Mouse (Mus musculus) hindbrain, embryonic 14.5 days (tissue): ENCODE data around the gene Rras2. TPM values are rescaled to one million over a fixed set of nuclear protein-coding genes. Genes with fewer than 3 reads are reported as not detected.

Experiments used
- ATAC-seq: fragments of 200-750 bp; cut with Nextera tagmentation; 2 replicates; pipeline ENCODE4 v1.8.0; 2017; ENCODE audit warnings: moderate number of reproducible peaks, mild to moderate bottlenecking, moderate TSS enrichment, moderate library complexity; ENCODE audit not compliant: low FRiP score
- DNase-seq: peaks from one replicate; pipeline ENCODE4 v3.0.0-alpha.2; 2015; ENCODE audit warnings: low spot score
- H3K27ac ChIP-seq: fragments of 300-500 bp; sonication (generic); 2 replicates; pipeline ENCODE4 v1.5.1; 2014; ENCODE audit warnings: mild to moderate bottlenecking, moderate library complexity
- H3K27me3 ChIP-seq: fragments of 300-500 bp; sonication (generic); 2 replicates; pipeline ENCODE4 v1.6.1; 2014; ENCODE audit warnings: mild to moderate bottlenecking, low read length, mixed read lengths; ENCODE audit not compliant: control insufficient read depth, insufficient read depth
- H3K36me3 ChIP-seq: fragments of 300-500 bp; sonication (generic); replicated peaks from 2 replicates; pipeline ENCODE4 v1.6.1; 2014; ENCODE audit not compliant: control insufficient read depth, insufficient read depth
- H3K4me1 ChIP-seq: fragments of 300-500 bp; sonication (generic); replicated peaks from 2 replicates; pipeline ENCODE4 v1.6.1; 2014; ENCODE audit warnings: antibody characterized with exemption, low read length, mixed read lengths; ENCODE audit not compliant: control insufficient read depth, insufficient read depth
- H3K4me2 ChIP-seq: fragments of 300-500 bp; sonication (generic); replicated peaks from 2 replicates; pipeline ENCODE4 v1.6.1; 2014; ENCODE audit warnings: mild to moderate bottlenecking, moderate library complexity
- H3K4me3 ChIP-seq: fragments of 300-500 bp; sonication (generic); replicated peaks from 2 replicates; pipeline ENCODE4 v1.5.1; 2014; ENCODE audit warnings: mild to moderate bottlenecking, low read length
- H3K9ac ChIP-seq: fragments of 300-500 bp; sonication (generic); 2 replicates; pipeline ENCODE4 v1.6.1; 2014
- H3K9me3 ChIP-seq: fragments of 300-500 bp; sonication (generic); 2 replicates; pipeline ENCODE4 v1.6.1; 2016; ENCODE audit warnings: low read length; ENCODE audit not compliant: control insufficient read depth
- WGBS: fragments of 180-500 bp; shearing (Covaris S2); extraction: QIAGEN DNeasy Blood & Tissue Kit; methylation state at CpG from one replicate; pipeline ENCODE4 v1.1.7; 2014; 5-methylcytosine and 5-hydroxymethylcytosine counted together
- polyA plus RNA-seq: library from polyadenylated mRNA; unstranded; fragments of >200 nt; fragmentation: Nextera tagmentation; extraction: Ambion mirVana; gene quantifications from 2 replicates; pipeline ENCODE4 v1.2.1, GENCODE M21; 2014

Rras2 gene
- 23.9 and 28.8 TPM in 2 replicates for polyA plus RNA-seq

DNA sequence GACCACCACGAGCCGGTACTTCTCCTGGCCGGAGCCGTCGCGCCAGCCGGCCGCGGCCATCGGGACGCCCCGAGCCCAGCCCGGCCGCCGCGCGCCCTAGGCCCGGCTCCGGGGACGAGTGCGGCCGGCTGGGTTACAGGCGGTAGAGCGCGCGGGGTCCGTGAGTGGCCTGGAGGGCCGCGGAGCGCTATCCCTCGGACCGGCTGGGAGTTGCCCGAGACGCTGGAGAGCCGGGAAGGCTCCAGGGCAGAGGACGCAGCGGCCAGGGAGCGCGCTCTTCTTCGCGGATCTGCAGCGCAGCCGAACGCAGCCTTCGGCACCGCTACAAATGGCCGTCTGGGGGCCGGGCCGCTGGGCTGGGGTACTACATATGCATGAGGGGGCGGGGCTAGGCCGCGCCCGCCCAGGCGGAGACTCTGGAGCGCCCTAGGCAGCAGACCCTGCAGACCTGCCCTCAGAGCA is at the start of gene Rras2:
Gene Rras2, minus strand, starts transcription at position 338 of the 462 bp plus-strand sequence.
- no peaks in the 10 kb centered on the region for H3K36me3 ChIP-seq
- DNase-seq (peak; percentile 92), ATAC-seq (peak; percentile 98)
- WGBS, result under 1% methylated on average over 55 of the region's 55 CpGs
- H3K9ac ChIP-seq, result peak within 1 kb of the TSS; percentile 79
- peak within 1 kb of the TSS; percentile 71 for H3K4me2 ChIP-seq
- no peaks in the 10 kb centered on the region for H3K27me3 ChIP-seq
- H3K9me3 ChIP-seq, result no peaks in the 10 kb centered on the region
- H3K4me1 ChIP-seq, result peaks cover 10% of the 10 kb centered on the region; the same call in 1 of the 2 replicates
- peak within 1 kb of the TSS; percentile 90 for H3K27ac ChIP-seq
- H3K4me3 ChIP-seq, result peak within 1 kb of the TSS; percentile 89

DNA sequence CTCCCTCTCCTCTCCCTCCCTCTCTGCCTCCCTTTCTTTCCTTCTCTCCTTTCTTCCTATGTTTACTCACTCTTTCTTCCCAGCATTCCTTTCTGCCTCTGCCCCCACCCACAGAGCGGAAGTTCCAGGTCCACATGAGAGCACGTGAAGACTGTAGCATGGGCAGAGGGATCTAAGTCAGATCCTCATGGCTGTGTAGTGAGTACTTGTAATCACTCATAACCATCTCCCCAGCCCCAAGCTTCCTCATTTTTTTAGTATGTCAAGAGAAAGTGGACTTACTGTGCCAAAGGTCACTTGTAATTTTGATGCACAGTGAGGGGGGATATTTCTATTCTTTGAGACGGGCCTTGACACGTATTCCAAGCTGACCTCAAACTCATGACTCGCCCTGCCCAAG is 45.4 kb upstream of the Rras2 start:
- ATAC-seq (no peak), DNase-seq (no peak)
- no peak overlapping the region for H3K4me3 ChIP-seq
- H3K27me3 ChIP-seq, result no peaks in the 10 kb centered on the region
- no peaks in the 10 kb centered on the region for H3K36me3 ChIP-seq
- no peak overlapping the region for H3K4me2 ChIP-seq
- 91% methylated on average over 5 of the region's 5 CpGs for WGBS
- no peaks in the 10 kb centered on the region for H3K9me3 ChIP-seq
- H3K4me1 ChIP-seq, result no peaks in the 10 kb centered on the region
- no peak overlapping the region for H3K27ac ChIP-seq
- H3K9ac ChIP-seq, result no peak overlapping the region

DNA sequence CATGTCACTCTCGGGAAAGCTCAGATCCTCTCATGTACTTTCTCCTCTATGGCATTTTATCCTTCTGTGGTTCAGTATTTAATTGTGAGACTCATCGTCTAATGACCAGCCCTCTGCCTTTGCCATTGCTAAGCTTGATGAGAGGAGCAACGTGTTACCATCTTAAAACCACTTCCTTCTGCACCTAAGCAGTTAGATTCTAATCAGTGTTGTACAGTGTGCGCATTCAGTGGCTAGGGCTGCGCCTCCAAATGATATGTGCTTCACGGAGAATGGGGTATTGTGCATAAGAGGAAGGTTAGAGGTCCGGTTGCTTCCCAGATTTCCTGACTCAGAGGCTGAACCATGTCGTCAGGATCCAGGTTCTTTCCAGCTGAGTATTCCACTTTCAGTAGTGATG is 43.5 kb upstream of the Rras2 start:
- no peaks in the 10 kb centered on the region for H3K9me3 ChIP-seq
- H3K27me3 ChIP-seq, result no peaks in the 10 kb centered on the region
- DNase-seq (no peak), ATAC-seq (no peak)
- no peak overlapping the region for H3K27ac ChIP-seq
- no peaks in the 10 kb centered on the region for H3K4me1 ChIP-seq
- no peak overlapping the region for H3K4me3 ChIP-seq
- 86% methylated on average over 8 of the region's 8 CpGs for WGBS
- no peaks in the 10 kb centered on the region for H3K36me3 ChIP-seq
- H3K9ac ChIP-seq, result no peak overlapping the region
- no peak overlapping the region for H3K4me2 ChIP-seq

DNA sequence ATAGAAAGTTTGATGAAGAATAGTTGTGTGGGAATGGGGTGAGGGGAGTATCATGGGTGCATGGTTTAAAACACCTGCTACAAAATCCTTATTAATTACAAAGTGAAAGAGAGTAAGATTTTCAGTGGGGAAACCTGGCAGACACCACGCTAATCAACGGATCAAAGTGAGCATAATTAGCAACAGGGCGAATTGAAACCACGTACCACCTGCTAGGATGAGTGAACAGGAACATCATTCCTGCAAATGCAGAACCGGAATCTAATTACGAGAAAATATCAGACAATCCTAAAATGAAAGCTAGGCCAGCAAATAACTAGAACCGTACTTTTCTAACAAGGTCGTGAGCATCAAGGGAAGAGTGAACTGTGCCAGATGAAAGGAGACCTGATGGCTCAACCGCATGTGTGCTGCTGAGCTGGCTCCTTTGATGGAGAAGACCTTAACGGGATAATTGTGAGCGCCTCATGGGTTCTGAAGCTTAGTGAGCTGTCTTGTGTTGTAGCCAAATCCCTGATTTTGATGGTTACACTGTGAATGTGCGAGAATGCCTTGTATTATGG is 40.2 kb upstream of the Rras2 start:
- H3K9me3 ChIP-seq, result no peaks in the 10 kb centered on the region
- no peak for DNase-seq
- H3K4me2 ChIP-seq, result no peak overlapping the region
- no peak overlapping the region for H3K27ac ChIP-seq
- H3K36me3 ChIP-seq, result no peaks in the 10 kb centered on the region
- no peak overlapping the region for H3K4me3 ChIP-seq
- ATAC-seq, result no peak
- no peak overlapping the region for H3K9ac ChIP-seq
- no peaks in the 10 kb centered on the region for H3K4me1 ChIP-seq
- 82% methylated on average over 12 of the region's 12 CpGs for WGBS
- no peaks in the 10 kb centered on the region for H3K27me3 ChIP-seq

DNA sequence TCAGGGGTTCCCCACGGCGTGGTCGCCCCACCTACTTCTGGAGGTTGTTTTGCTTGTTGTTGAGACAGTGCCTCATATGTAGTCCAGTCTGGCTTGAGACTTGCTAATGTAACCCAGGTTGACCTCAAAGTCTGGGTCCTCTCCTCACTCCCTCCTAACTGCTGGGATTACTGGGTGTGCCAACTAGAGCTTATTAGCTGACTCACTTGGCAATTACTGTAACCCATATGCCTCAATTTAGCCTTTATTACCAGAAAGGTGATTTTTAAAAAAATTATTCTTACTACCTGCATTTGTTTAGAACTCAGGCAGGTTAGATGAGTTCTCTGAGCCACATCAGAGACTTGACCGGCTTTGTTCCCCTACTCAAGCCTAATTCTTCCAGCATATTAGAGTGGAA is 38.8 kb upstream of the Rras2 start:
- ATAC-seq (no peak), DNase-seq (no peak)
- Histone ChIP-seq H3K4me1 (no peaks in the 10 kb centered on the region), H3K9me3 (no peaks in the 10 kb centered on the region), H3K4me2 (no peak overlapping the region), H3K27me3 (no peaks in the 10 kb centered on the region), H3K9ac (no peak overlapping the region), H3K4me3 (no peak overlapping the region), H3K27ac (no peak overlapping the region), H3K36me3 (no peaks in the 10 kb centered on the region)
- WGBS, result 93% methylated on average over 4 of the region's 4 CpGs

DNA sequence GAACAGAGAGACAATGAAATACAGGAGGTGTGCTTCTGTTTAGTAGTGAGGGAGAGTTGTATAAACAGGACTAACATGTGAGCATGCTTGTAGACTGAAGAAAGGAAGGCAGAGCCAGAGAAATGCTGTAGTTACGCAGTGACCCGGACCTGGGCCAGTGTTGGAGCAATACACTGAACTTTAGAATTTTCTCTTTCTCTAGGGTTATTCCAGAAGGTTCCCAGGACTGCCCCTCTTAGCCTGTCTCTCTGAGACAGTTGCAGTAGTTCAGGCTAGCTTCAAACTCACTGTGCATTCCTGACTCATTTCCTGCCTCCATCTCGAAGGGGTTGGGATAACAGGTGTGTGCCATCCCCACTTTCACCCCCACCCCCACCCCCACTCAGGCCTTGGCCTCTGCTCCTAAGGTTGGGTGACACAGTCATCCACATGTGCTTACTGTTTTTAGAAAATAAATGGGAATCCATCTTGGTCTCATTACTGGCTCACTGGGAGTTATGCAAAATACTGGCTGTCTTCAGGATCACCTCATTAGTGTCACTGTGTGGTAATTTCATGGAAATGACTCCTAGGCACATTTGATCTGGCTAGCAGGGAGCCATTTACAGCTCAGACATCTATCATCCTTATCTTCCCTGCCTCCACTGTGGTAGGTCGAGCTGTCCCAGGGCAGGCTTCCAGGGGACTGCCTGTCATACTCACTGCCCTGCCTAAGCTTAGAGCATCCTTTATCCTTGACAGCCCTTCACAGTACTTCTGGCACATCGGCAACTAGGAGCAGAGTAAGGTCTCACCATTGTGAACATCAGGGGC is 37.7 kb upstream of the Rras2 start:
- Histone ChIP-seq H3K4me3 (no peak overlapping the region), H3K9me3 (no peaks in the 10 kb centered on the region), H3K36me3 (no peaks in the 10 kb centered on the region), H3K9ac (no peak overlapping the region), H3K27ac (no peak overlapping the region), H3K27me3 (no peaks in the 10 kb centered on the region), H3K4me1 (no peaks in the 10 kb centered on the region), H3K4me2 (no peak overlapping the region)
- ATAC-seq (peak; percentile 66; the same call in 1 of the 2 replicates), DNase-seq (no peak)
- 62% methylated on average over 5 of the region's 5 CpGs for WGBS

DNA sequence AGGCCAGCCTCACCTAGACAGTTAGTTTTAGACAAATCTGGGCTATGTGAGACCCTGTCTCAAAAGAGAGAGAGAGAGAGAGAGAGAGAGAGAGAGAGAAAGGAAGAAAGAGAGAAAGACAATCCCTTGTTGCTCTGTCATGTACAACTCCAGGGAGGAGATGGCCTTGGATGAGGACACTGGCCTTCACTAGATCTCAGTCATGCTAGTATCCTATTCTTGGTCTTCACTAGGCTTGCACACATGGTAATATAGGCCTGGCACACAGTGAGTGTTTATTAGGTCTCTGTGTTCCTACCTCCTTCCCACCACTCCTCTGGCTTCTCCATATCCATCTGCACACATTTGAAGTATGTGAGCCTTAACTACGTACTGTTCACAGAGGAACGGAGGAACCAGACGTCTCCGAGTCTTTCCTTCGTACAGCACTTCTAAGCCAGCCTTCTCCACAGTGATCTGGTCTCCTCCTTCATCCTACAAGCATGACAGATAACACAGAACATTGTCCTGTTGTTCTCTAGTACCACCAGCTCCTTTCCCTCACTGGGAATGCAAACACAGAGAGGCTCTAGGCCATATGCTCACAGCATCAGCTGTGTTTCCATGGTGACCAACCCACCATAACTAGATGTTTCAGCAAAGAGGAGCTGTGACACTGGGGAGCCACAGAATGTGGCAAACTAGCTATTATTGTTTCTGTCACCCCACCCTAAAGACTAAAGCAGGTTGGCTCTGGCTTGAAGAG is 33.6 kb upstream of the Rras2 start:
- H3K27ac ChIP-seq, result no peak overlapping the region
- no peaks in the 10 kb centered on the region for H3K9me3 ChIP-seq
- 84% methylated on average over 5 of the region's 5 CpGs for WGBS
- ATAC-seq (0 out of 2 replicates have a peak, but pooled peaks have one; percentile 48), DNase-seq (peak; percentile 61)
- no peak overlapping the region for H3K4me2 ChIP-seq
- H3K27me3 ChIP-seq, result no peaks in the 10 kb centered on the region
- H3K4me1 ChIP-seq, result no peaks in the 10 kb centered on the region
- H3K36me3 ChIP-seq, result no peaks in the 10 kb centered on the region
- H3K4me3 ChIP-seq, result no peak overlapping the region
- no peak overlapping the region for H3K9ac ChIP-seq

DNA sequence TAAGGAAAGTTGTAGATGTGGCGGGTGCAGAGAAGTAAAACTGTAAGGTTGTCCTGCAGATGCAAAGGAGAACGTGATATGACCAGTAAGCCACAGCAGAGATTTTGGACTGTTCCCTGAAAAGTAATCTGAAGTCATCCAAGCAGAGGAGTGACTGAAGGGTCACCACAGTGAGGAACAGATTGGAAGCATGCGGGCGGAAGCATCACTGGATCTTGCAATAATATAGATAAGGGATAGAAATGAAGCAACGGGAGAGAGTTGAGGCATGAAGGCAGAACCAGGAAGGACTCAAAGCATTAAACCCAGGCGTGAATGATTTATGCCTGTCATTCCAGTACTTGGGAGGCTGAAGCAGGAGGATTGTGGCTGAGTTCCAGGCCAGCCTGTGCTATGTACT is 32.0 kb upstream of the Rras2 start:
- WGBS, result 95% methylated on average over 6 of the region's 6 CpGs
- Histone ChIP-seq H3K9me3 (no peaks in the 10 kb centered on the region), H3K4me2 (no peak overlapping the region)

DNA sequence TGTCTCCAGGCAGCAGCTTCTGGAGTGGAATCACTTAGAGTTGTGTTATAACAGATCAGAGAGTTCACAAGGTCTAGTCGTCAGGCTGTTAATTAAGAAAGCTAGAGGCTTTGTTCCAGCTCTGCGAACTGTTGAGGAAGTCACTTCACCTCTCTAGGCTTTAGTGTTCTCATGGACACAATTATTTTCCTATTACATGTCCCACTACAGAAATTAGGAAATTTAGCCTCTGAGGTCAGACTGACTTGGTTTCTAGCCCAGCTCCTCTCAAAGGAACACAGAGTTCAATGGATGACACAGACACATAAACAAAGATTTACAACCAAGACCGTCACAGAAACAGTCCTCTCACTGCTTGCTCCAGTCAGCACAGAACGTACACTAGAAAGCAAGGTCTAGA is 31.6 kb upstream of the Rras2 start:
- Histone ChIP-seq H3K4me1 (no peaks in the 10 kb centered on the region), H3K4me2 (no peak overlapping the region), H3K36me3 (no peaks in the 10 kb centered on the region), H3K27me3 (no peaks in the 10 kb centered on the region), H3K4me3 (no peak overlapping the region), H3K9me3 (no peaks in the 10 kb centered on the region), H3K9ac (no peak overlapping the region), H3K27ac (no peak overlapping the region)
- DNase-seq (no peak), ATAC-seq (no peak)
- WGBS, result 69% methylated on average over 4 of the region's 4 CpGs

More for the DNA sequence above, 32.0 kb upstream of the Rras2 start:
- no peaks in the 10 kb centered on the region for H3K36me3 ChIP-seq
- H3K9ac ChIP-seq, result no peak overlapping the region
- no peaks in the 10 kb centered on the region for H3K27me3 ChIP-seq
- H3K27ac ChIP-seq, result no peak overlapping the region
- no peaks in the 10 kb centered on the region for H3K4me1 ChIP-seq
- ATAC-seq (no peak), DNase-seq (no peak)
- H3K4me3 ChIP-seq, result no peak overlapping the region
